Mouse (Mus musculus) bone marrow macrophage, adult 2 months (primary cell): Measurements from ENCODE around the gene C87499. TPM values are rescaled to one million over a fixed set of nuclear protein-coding genes. Genes with fewer than 3 reads are reported as not detected.

Experiments used
- H3K27ac ChIP-seq: 2 replicates; pipeline ENCODE4 v1.5.1; 2012; ENCODE audit warnings: low read depth, low read length; ENCODE audit not compliant: insufficient read depth
- H3K4me1 ChIP-seq: 2 replicates; pipeline ENCODE4 v1.6.1; 2012; ENCODE audit warnings: low read length; ENCODE audit not compliant: control insufficient read depth, insufficient read depth
- H3K4me3 ChIP-seq: 2 replicates; pipeline ENCODE4 v1.5.1; 2012; ENCODE audit warnings: mild to moderate bottlenecking, low read length, moderate library complexity; ENCODE audit not compliant: insufficient read depth
- CTCF ChIP-seq: IDR thresholded peaks from 2 replicates; pipeline ENCODE4 v1.5.1; 2012; ENCODE audit warnings: low read depth, mild to moderate bottlenecking, low read length, moderate library complexity
- POLR2A ChIP-seq: IDR thresholded peaks from 2 replicates; pipeline ENCODE4 v1.6.1; 2012; ENCODE audit warnings: mild to moderate bottlenecking, low read depth, low read length, borderline replicate concordance
- polyA plus RNA-seq: library from polyadenylated mRNA; stranded (reverse); fragments of >200 nt; gene quantifications from 2 replicates; pipeline ENCODE4 v1.2.4, GENCODE M21; 2012; ENCODE audit not compliant: missing spikeins, insufficient read depth, insufficient read length

The C87499 gene
- polyA plus RNA-seq, 1 experiment, result not detected

DNA sequence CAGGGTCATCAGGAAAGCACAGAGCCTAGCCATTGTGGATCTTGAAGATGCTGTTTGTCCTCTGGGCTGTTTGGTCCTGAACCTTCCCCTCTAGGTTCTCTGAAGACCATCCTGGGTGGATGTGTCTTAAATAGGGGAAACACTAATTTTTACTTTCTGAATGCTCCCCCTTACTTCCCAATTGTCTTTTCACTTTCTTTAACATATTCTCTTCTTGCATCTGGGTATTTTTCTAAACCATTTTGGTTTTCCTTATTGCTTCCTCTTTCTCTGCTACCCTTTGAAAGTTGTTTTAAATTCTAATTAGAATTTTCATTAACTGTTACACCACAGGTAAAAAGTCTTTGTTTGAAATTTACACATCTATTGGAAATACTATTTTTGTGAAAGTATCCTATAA is 30.9 kb downstream of the C87499 start, which contains the start of gene Ifna12:
Ifna12 (minus strand) TSS at position 101 of the 400 bp plus-strand sequence.
- Histone ChIP-seq H3K4me1 (no peaks in the 10 kb centered on the region), H3K27ac (no peak within 1 kb of the TSS), H3K4me3 (no peak within 1 kb of the TSS)
- TF ChIP-seq CTCF (no peak), POLR2A (no peak)

DNA sequence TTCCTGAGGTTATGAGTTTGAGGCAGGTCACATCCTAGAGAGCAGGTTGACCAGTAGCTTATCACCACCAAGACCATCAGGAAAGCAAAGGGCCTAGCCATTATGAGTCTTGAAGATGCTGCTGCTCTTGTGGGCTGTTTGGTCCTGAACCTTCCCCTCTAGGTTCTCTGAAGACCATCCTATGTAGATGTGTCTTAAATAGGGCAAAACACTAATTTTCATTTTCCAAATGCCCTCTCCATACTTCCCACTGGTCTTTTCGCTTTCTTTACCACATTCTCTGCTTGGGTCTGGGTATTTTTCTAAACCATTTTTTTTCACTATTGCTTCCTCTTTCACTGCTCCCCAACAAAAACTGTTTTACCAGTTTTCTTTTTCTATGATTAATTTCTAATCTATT is 41.9 kb downstream of the C87499 start, which contains the start of gene Ifna9:
Ifna9 (minus strand) TSS at position 101 of the 400 bp plus-strand sequence.
- no peaks in the 10 kb centered on the region for H3K4me1 ChIP-seq
- TF ChIP-seq POLR2A, result no peak
- no peak within 1 kb of the TSS for H3K27ac ChIP-seq
- H3K4me3 ChIP-seq, result no peak within 1 kb of the TSS

Other genes starting within 250 kb of the C87499 start
- gene Hacd4, start 195.5 kb downstream of the C87499 start, polyA plus RNA-seq, result 121 and 136 TPM in 2 replicates
- gene Ifnb1, start 111.6 kb downstream of the C87499 start, polyA plus RNA-seq, result not detected in 2 replicates
- gene Ifna15, start 76.2 kb downstream of the C87499 start, polyA plus RNA-seq, result not detected in 2 replicates
- gene Ifna14, start 62.6 kb downstream of the C87499 start, polyA plus RNA-seq, result not detected in 2 replicates
- not detected in 2 replicates for gene Ifna9, start 42.0 kb downstream of the C87499 start, polyA plus RNA-seq
- not detected in 2 replicates for gene Ifna12, start 31.0 kb downstream of the C87499 start, polyA plus RNA-seq
- not detected in 2 replicates for gene Ifna13, start 10.0 kb upstream of the C87499 start, polyA plus RNA-seq
- gene Ifna16, start 42.5 kb upstream of the C87499 start, polyA plus RNA-seq, result not detected in 2 replicates
- not detected in 2 replicates for gene Ifna2, start 49.5 kb upstream of the C87499 start, polyA plus RNA-seq
- gene Ifnab, start 56.9 kb upstream of the C87499 start, polyA plus RNA-seq, result not detected in 2 replicates
- gene Gm26566, start 87.4 kb upstream of the C87499 start, polyA plus RNA-seq, result not detected in 2 replicates
- gene Klhl9, start 88.1 kb upstream of the C87499 start, polyA plus RNA-seq, result 60.5 and 64.8 TPM in 2 replicates
- not detected in 2 replicates for gene Gm13271, start 120.5 kb upstream of the C87499 start, polyA plus RNA-seq
- not detected in 2 replicates for gene Gm13283, start 125.7 kb upstream of the C87499 start, polyA plus RNA-seq
- not detected in 2 replicates for gene Gm13290, start 139.4 kb upstream of the C87499 start, polyA plus RNA-seq
- gene Gm13289, start 142.5 kb upstream of the C87499 start, polyA plus RNA-seq, result not detected in 2 replicates
- not detected in 2 replicates for gene Gm13272, start 145.4 kb upstream of the C87499 start, polyA plus RNA-seq
- not detected in 2 replicates for gene Ifnz, start 147.7 kb upstream of the C87499 start, polyA plus RNA-seq
- not detected in 2 replicates for gene Gm13276, start 151.3 kb upstream of the C87499 start, polyA plus RNA-seq
- not detected in 2 replicates for gene Gm13277, start 154.2 kb upstream of the C87499 start, polyA plus RNA-seq
- not detected in 2 replicates for gene Gm13278, start 157.1 kb upstream of the C87499 start, polyA plus RNA-seq
- not detected in 2 replicates for gene Gm13275, start 160.1 kb upstream of the C87499 start, polyA plus RNA-seq
- not detected in 2 replicates for gene Gm13279, start 163.0 kb upstream of the C87499 start, polyA plus RNA-seq
- gene Gm13285, start 165.3 kb upstream of the C87499 start, polyA plus RNA-seq, result not detected in 2 replicates
- gene Gm13287, start 168.8 kb upstream of the C87499 start, polyA plus RNA-seq, result not detected in 2 replicates
- not detected in 2 replicates for gene Gm13288, start 171.1 kb upstream of the C87499 start, polyA plus RNA-seq
- not detected in 2 replicates for gene Ifna7, start 181.8 kb upstream of the C87499 start, polyA plus RNA-seq
- not detected in 2 replicates for gene Ifna11, start 185.5 kb upstream of the C87499 start, polyA plus RNA-seq
- not detected in 2 replicates for gene Ifna6, start 193.0 kb upstream of the C87499 start, polyA plus RNA-seq
- not detected in 2 replicates for gene Ifna5, start 201.1 kb upstream of the C87499 start, polyA plus RNA-seq
- gene Ifna4, start 207.4 kb upstream of the C87499 start, polyA plus RNA-seq, result not detected in 2 replicates
- gene Ifna1, start 215.7 kb upstream of the C87499 start, polyA plus RNA-seq, result not detected in 2 replicates
- not detected in 2 replicates for gene Ifne, start 245.8 kb upstream of the C87499 start, polyA plus RNA-seq